Mouse (Mus musculus): ENCODE measurements around the gene Scel.
A peak's percentile ranks its signal among the peaks of the same experiment; 100 is the strongest.

Gene Scel

GRCm38 (mm10) chr14:103515419-103515818 is 2.3 kb downstream of the Scel start:
- DNase-seq (ENCODE audit: low spot score) = no peak

- no peak for DNase-seq (ENCODE audit: low spot score)
Measured at GRCm38 (mm10) chr14:103526286-103526685, 13.1 kb downstream of the Scel start.

GRCm38 (mm10) chr14:103529733-103530367 is 16.7 kb downstream of the Scel start:
- no peak for DNase-seq (ENCODE audit: low spot score)

GRCm38 (mm10) chr14:103531722-103532341 is 18.7 kb downstream of the Scel start:
- DNase-seq (ENCODE audit: low spot score) = no peak

- DNase-seq (ENCODE audit: low spot score) = no peak
Measured at GRCm38 (mm10) chr14:103535511-103536024, 22.4 kb downstream of the Scel start.

- DNase-seq (ENCODE audit: low spot score) = no peak
Measured at GRCm38 (mm10) chr14:103536334-103536733, 23.2 kb downstream of the Scel start.

- no peak for DNase-seq (ENCODE audit: low spot score)
Measured at GRCm38 (mm10) chr14:103537355-103538056, 24.4 kb downstream of the Scel start.

- DNase-seq (ENCODE audit: low spot score) = no peak
Measured at GRCm38 (mm10) chr14:103539796-103540195, 26.7 kb downstream of the Scel start.

- no peak for DNase-seq (ENCODE audit: low spot score)
Measured at GRCm38 (mm10) chr14:103541679-103542078, 28.5 kb downstream of the Scel start.

- DNase-seq (ENCODE audit: low spot score) = no peak
Measured at GRCm38 (mm10) chr14:103543304-103544079, 30.4 kb downstream of the Scel start.

GRCm38 (mm10) chr14:103545734-103546133 is 32.6 kb downstream of the Scel start:
- DNase-seq (ENCODE audit: low spot score) = no peak

- DNase-seq (ENCODE audit: low spot score) = no peak
Measured at GRCm38 (mm10) chr14:103546246-103546645, 33.1 kb downstream of the Scel start.

- no peak for DNase-seq (ENCODE audit: low spot score)
Measured at GRCm38 (mm10) chr14:103548220-103548619, 35.1 kb downstream of the Scel start.

GRCm38 (mm10) chr14:103550480-103550879 is 37.3 kb downstream of the Scel start:
- peak; percentile 65 for DNase-seq (ENCODE audit: low spot score)

GRCm38 (mm10) chr14:103550921-103551320 is 37.8 kb downstream of the Scel start:
- DNase-seq (ENCODE audit: low spot score) = no peak

- no peak for DNase-seq (ENCODE audit: low spot score)
Measured at GRCm38 (mm10) chr14:103551921-103552320, 38.8 kb downstream of the Scel start.

GRCm38 (mm10) chr14:103552379-103552778 is 39.2 kb downstream of the Scel start:
- no peak for DNase-seq (ENCODE audit: low spot score)

GRCm38 (mm10) chr14:103556609-103557008 is 43.5 kb downstream of the Scel start:
- DNase-seq (ENCODE audit: low spot score) = no peak

GRCm38 (mm10) chr14:103561383-103562096 is 48.4 kb downstream of the Scel start:
- no peak for DNase-seq (ENCODE audit: low spot score)

GRCm38 (mm10) chr14:103567957-103568356 is 54.8 kb downstream of the Scel start:
- no peak for DNase-seq (ENCODE audit: low spot score)

GRCm38 (mm10) chr14:103568433-103568832 is 55.3 kb downstream of the Scel start:
- DNase-seq (ENCODE audit: low spot score) = no peak

All from testis, postnatal 14 days (tissue).